Mouse (Mus musculus) right cerebral cortex, adult 18-20 months (tissue): Measurements from ENCODE around the gene Tprn.

Experiments used
- DNase-seq: peaks from one replicate; pipeline ENCODE4 v3.0.0; 2022; ENCODE audit warnings: mixed read lengths

The Tprn gene

GRCm38 (mm10) chr2:25298046-25298445, 35.6 kb downstream of the Tprn start:
- no peak for DNase-seq

DNA sequence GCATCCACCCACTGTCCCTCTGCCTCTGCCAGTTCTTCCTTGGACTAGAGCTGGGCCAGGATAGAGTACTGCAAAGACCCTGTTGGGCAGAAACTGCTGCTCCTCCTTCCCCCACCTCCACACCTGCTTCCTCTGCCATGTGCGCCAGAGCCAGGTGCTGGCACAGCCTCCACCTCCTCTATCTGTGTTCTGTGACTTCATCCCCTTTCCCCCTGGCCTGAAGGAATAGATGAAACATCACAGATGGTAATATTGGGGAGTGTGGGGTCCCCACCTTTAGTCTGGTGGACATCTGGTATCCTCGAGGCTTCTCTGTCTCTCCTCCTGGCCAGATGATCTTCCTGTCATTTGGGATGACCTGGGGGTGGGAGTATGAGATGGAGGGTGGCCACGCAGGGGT, 41.0 kb downstream of the Tprn start:
- DNase-seq, result no peak

GRCm38 (mm10) chr2:25303931-25304656, 41.7 kb downstream of the Tprn start:
- DNase-seq, result no peak

- no peak for DNase-seq
Measured at GRCm38 (mm10) chr2:25304657-25305541, 42.5 kb downstream of the Tprn start.

- no peak for DNase-seq
Measured at GRCm38 (mm10) chr2:25305587-25306359, 43.4 kb downstream of the Tprn start.

GRCm38 (mm10) chr2:25310180-25310579, 47.8 kb downstream of the Tprn start:
- no peak for DNase-seq

DNA sequence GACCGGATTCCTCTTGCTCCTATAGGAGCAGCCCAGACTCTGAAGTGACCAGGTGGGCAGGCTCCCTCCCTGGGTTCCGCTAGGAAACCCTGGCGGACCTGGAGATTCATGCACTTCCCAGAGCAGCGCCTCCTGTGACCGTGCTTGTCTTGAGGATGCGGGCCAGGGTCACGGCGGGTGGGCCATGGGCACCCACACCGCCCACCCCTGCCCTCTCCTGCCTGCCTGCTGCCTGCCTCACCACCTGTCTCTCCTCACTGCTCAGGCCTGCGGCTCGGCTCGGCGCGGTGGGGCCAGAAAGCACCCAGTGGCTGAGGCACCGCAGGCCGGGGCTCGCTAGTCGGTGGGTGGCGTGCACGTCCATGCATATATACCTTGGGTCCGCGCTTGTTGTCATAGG, 48.6 kb downstream of the Tprn start:
- DNase-seq, result no peak

GRCm38 (mm10) chr2:25311491-25311891, 49.1 kb downstream of the Tprn start:
- DNase-seq, result no peak

DNA sequence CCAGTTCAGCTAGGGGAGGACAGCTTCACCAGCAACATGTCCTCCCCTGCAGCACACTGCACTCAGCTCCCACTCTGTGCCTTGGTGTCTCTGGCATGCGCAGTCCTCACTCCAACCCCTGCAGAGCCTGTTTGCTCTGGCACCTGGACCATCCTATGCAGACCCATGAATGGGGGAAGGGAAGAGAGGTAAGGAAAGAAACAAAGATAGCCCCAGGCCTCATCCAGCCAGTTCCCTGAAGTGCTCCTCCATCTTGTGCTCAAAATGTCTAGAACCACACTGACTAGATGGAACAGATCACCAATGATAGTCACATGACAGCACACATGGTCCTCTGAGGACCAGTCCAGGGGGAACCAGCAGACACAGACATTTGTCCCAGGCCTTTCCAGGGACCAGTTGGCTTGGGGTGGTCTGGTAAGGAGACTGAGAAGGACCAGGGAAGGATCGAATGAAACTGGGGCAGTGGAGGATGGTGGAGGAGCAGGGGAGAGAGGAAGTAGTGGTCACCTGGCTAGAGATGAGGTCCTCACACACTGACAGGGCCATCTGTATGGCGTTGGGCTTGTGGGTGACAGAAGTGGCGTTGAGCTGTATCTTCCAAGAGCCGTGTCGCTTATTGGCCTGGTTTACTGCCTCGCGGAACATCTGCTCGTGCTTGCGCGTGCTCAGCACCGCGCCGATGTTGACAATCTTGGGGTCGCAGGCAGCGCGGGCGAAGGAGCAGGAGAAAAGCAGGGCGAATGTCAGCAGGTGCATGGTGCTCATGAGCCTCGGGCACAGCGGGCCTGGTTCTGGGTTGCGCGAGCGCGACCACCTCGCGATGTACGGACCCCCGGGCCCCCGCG, 55.9 kb downstream of the Tprn start:
- peak; percentile 74 for DNase-seq

GRCm38 (mm10) chr2:25318971-25319773, 56.8 kb downstream of the Tprn start, which contains the start of gene Grin1:
Gene Grin1, minus strand, starts transcription at chr2:25319187.
- peak; percentile 93 for DNase-seq
